Mouse (Mus musculus) 3134 (cell line): Measurements from ENCODE around the gene Slc6a6.

Source experiments
- DNase-seq: peaks from one replicate; pipeline ENCODE4 v3.0.0-alpha.2; 2011; ENCODE audit warnings: low spot score; ENCODE audit not compliant: insufficient read length; ENCODE audit errors: extremely low read depth

Gene Slc6a6

GRCm38 (mm10) chr6:91699482-91700200 is 15.8 kb downstream of the Slc6a6 start:
- DNase-seq = no peak

DNA sequence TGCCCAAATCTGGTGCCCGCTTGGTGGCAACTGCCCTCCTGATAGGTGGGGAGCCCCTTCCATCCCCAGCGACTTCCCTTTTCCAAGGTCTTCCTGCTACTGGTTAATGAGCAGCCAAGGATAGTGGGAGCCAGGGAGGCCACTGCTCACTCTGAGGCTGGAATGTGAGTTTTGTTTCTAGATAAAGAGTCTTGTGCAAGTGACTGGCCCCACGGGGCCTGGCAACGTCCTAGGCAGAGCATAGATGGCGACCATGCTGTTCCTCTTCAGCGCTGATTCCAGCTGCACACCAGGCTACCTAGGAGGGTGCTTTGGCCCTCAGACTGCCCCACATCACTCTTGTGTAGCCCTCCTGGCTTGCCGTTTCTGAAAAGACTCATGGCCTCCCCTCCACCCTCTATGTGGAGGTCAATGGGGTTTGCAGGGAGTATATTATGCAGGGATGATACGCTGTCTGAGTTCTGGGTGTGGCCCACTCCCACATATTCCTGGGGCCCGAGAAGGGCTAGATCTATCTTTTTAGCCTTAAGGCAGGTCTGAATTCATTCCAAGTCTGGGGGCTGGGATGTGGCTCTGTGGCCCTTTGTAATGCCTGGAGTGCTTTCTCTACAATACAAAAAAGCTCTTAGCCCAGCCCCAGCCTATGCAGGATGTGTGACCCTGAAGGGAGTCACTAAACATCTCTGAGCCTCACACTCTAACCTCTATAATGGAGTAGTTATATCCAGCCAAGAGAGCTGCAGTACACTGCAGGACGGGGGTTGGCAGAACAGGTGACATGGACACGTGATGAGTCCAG is 17.2 kb downstream of the Slc6a6 start:
- DNase-seq = no peak

- no peak for DNase-seq
Observed at GRCm38 (mm10) chr6:91703459-91703858, 19.6 kb downstream of the Slc6a6 start.

DNA sequence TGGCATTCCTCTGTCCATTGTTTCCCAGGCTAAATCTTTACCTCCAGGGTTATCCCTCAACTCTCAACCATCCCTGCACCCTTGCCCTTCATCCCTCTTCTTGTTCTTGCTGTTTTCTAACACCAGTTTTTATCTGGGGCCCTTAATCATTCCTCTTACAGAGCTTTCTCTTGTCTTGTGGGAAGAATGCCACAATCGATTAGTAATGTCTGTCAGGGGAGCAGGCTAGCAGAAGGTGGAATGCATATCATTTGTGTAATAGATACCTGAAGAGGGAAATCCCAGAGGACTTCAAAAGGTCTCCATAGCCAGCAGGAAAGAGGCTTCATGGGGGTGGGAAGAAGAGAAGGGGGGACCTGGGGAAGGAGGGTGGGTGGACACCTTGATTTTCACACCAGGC is 20.6 kb downstream of the Slc6a6 start:
- DNase-seq = no peak

DNA sequence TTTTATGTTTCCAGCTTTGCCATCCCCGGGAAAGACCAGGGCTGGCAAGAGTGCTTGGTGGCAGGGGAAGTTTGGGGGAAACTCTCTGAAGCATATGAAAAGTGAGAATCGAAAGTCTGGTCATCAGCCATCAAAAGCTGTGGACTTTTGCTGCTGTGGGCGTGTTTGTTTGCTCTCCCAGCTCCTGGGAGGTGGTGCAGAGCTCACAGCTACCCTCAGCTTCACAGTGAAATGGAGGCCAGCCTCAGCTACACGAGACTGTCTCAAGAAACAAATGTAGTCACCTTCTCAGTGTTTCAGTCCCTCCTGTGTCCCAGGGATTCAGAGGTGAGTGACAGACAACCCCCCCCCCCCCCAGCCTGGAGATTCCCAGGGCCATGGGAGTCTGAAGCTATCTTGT is 21.8 kb downstream of the Slc6a6 start:
- DNase-seq = no peak

- no peak for DNase-seq
Observed at GRCm38 (mm10) chr6:91706072-91706776, 22.4 kb downstream of the Slc6a6 start.

- no peak for DNase-seq
Observed at GRCm38 (mm10) chr6:91707276-91707885, 23.5 kb downstream of the Slc6a6 start.

- no peak for DNase-seq
Observed at GRCm38 (mm10) chr6:91707886-91708564, 24.2 kb downstream of the Slc6a6 start.

- no peak for DNase-seq
Observed at GRCm38 (mm10) chr6:91708919-91709318, 25.1 kb downstream of the Slc6a6 start.

GRCm38 (mm10) chr6:91710345-91710930 is 26.6 kb downstream of the Slc6a6 start:
- no peak for DNase-seq

- DNase-seq = no peak
Observed at GRCm38 (mm10) chr6:91712097-91712854, 28.4 kb downstream of the Slc6a6 start.

DNA sequence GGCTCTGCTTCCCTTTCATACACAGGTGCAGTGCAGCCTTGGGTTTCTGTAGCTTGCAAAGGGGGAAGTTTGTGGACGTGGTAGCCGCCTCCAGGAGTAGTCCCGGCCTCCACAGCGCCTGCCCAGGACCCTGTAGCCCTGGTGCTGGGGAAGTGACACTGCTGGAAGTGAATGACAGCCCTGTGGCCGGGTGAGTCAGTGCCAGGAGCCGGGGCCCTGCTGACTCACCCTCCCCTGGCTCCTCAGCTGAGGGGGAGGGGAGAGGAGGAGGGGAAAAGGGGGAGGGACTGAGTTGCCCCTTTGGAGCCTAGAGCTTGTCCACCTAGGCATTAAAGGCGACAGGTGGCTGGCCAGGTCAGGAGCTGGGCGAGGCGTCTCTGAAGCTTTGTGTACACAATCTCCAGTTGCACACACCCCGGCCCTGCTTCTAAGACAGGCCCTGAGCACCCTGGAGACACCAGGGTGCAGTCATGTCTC is 29.0 kb downstream of the Slc6a6 start:
- peak; percentile 82 for DNase-seq

DNA sequence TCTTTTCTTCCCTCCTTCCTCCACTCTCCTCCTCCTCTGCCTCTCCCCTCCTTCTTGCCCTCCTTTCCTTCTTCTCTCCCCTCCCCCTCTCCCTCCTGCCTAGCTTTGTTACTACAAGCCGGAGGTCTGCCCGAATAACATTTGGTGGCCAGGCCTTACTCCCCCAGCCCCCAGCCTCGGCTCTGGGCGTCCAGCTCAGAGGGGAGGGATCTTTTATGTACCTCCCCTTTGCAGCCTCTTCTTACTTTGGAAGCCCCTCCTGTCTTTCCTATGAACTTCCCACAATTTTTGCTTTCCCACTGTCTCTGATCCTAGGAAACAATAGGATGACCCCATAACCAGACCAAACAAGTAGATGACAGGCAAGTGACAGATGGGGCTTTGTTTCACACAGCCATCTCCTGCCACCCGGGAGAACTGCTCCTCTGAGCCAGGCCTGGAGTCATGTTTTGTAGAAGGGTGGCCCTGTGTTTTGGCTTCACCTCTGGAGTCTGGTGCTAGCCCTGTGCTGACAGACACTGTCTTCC is 29.6 kb downstream of the Slc6a6 start:
- DNase-seq = no peak

GRCm38 (mm10) chr6:91715023-91715422 is 31.2 kb downstream of the Slc6a6 start:
- DNase-seq = no peak

DNA sequence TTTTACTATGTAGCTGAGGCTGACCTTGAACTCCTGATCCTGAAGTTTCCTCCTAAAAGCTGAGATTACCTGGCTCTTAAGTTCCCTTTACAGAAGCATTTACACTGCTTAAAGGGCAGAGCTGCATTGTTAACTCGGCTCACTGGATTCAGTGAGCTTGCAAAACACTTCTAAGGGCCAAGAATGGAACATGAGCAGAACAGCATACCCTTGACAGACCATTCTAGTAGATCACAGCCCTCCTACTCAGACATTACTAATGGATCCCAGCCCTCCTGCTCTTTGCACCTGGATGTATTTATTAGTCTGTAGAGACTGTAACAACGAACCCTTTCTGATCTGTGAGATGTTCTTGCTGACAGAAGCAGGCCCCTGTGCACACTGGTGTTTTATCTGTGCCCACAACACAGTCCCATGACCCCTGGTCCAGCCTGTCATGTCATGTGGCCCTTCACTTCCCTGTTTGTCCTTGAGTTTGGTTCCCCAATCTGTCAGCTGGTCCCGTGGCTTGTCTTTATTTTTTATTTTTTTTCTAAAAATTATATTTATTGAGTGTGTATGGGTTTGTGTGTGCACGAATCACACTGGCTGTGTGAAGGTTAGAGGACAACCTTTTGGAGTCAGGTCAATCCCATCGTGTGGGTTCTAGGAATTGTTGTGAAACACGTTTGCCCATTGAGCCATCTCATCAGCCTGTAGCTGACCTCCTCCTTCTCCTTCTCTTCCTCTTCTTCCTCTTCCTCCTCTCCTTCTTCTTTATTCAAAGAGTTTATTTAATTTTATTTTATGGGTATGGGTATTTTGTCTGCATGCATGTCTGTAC is 32.3 kb downstream of the Slc6a6 start:
- DNase-seq = no peak

DNA sequence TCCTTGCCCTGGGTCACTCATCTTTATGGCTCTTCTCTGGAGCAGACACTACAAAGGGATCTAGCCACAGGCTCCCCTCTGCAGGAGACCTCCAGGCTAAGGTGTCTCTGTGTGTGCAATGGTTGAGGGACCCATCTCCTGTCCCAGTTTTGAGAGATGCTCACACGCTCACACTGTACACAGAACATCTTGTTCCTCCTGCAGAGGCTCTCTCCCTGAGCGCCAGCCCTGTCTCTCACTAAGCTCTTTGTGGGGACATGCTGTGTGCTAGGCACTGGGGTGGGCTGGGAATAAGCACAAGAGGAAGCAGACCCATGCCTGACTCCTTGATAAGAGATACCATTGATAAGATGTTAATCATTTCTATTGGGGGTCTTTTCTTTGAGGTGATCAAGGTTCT is 34.2 kb downstream of the Slc6a6 start:
- no peak for DNase-seq

DNA sequence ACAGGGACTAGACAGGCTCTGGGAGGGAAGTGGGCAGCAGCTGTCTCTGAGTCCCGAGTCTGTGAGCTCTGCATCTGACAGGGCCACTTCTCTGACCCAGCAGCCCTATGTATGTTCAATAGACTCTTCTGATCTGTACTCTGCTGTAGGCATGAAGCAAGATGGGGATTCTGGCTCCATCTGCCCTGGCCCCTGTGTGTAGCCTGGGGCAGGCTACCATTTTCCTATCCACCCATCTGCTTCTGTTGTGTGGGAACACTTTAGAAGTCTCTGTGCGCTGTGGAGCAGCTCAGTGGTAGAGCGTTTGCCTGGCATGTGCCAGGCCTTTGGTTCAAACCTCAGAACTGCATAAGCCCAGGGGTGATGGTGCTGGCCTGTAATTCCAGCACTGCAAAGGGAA is 34.8 kb downstream of the Slc6a6 start:
- no peak for DNase-seq

DNA sequence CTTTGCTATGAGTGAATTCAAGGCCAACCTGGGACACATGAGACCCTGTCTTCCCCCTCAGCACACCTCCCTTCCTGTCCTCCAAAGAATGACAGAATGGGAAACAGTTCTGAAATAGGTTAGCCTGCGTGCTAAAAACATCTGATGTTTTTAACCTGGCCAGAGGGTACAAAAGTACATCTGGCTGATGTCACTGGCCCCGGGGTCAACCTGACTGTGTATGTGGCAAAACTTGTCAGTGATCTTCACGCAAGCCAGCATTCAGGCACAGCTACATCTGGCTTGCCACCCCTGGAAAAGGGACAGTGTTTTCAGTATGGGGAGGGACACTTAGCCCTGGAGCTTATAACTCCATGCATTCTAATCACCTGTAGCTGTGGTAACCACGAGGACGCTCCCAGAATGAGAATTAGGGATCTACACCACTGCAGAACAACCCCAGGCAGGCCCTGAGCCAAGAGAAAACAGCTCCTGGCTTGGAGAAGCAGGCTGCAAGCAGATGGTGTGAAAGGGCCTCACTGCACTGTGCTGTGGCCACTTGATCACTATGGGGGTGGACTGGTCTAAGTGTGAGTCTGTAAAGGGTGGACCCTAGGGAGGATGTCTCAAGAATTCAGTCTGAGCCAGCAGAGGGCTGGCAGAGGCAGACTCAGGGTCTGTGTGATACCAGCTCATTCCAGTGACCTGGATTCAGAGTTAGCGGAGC is 35.3 kb downstream of the Slc6a6 start:
- no peak for DNase-seq
